Mouse (Mus musculus): Measurements from ENCODE around the gene Ugt1a9. TPM values are rescaled to one million over a fixed set of nuclear protein-coding genes. Genes with fewer than 3 reads are reported as not detected.
"Not testable (repeated sequence)": the region's sequence is repeated elsewhere in the genome, so short reads cannot be mapped to it uniquely, and the experiment has no call there.

The Ugt1a9 gene
- polyA plus RNA-seq, 1 experiment, result not detected

DNA sequence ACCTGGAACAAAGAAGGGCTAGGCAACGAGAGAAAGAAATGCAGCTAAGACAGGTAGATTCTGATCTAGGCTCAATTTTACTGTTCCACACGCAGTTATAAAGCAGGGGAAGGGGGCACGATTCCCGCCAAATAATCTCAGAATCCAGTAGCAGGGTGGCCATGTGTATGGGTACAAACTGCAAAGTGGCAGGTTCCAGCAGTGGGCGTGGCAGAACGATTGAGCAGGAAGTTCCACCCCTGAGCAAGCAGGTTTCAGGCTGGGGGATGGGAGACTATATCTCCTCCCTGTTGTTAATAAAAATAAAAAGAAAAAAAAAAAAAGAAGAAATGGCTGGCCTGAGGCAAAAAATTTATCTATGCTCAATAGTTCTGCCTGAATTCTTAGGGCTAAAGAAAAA is 42.2 kb downstream of the Ugt1a9 start:
- H3K27ac ChIP-seq (ENCODE audit: control insufficient read depth, insufficient read depth, low read length); H3K4me1 ChIP-seq (replicated peaks; ENCODE audit: control insufficient read depth, insufficient read depth, low read length); H3K36me3 ChIP-seq (ENCODE audit: control insufficient read depth, insufficient read depth, low read length); DNase-seq; H3K4me3 ChIP-seq (ENCODE audit: control insufficient read depth, insufficient read depth, low read length); H3K27me3 ChIP-seq (ENCODE audit: control insufficient read depth, insufficient read depth, low read length): not testable (repeated sequence)
- 97% methylated on average over 6 of the region's 6 CpGs for WGBS

DNA sequence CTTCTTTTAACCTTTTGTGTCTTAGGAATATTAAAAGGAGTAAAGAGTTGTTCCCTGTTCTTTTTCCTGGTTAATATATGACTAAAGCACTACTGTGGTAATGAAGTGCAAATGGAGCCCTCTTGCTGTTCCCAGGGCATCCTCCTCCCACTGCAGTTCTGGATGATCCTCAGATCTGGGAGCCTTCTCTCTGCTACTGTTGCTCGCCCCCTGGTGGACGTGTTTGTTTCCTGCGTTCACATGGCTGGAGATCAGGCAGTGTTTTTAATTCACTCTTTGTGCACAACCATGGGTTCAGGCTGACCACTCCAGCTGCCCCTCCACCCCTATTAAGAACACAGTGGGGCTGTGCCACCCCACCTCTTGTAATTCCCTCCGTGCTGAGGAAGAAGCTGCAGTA is 50.0 kb downstream of the Ugt1a9 start:
- 50% methylated on average over 4 of the region's 4 CpGs for WGBS

DNA sequence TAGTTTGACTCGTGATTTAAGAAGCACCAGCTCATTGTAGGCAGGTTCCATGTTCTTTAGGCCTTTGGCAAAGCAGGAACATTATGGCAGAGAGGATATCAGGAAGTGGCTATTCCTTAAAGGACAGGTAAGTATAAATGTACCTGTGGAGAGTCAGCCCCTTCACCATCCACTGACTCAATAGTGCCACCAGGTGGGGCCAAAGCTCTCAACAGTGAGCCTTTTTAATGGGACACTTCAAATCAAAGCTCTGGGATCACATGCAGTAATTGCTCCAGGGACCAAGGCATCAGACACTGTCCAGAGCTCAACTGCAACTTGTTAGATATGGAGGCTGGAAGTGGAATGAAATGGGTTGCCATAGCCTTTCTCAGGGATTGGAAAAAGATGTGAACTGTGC is 50.9 kb downstream of the Ugt1a9 start:
- not testable (repeated sequence) for H3K27ac ChIP-seq (ENCODE audit: control insufficient read depth, insufficient read depth, low read length); H3K4me1 ChIP-seq (replicated peaks; ENCODE audit: control insufficient read depth, insufficient read depth, low read length); DNase-seq; H3K4me3 ChIP-seq (ENCODE audit: control insufficient read depth, insufficient read depth, low read length); H3K36me3 ChIP-seq (ENCODE audit: control insufficient read depth, insufficient read depth, low read length); H3K27me3 ChIP-seq (ENCODE audit: control insufficient read depth, insufficient read depth, low read length)
- WGBS, result no CpG with 5 or more reads among the region's 1 CpGs

More for the DNA sequence above, 50.0 kb downstream of the Ugt1a9 start:
- DNase-seq; H3K4me3 ChIP-seq (ENCODE audit: control insufficient read depth, insufficient read depth, low read length); H3K36me3 ChIP-seq (ENCODE audit: control insufficient read depth, insufficient read depth, low read length); H3K27me3 ChIP-seq (ENCODE audit: control insufficient read depth, insufficient read depth, low read length); H3K27ac ChIP-seq (ENCODE audit: control insufficient read depth, insufficient read depth, low read length); H3K4me1 ChIP-seq (replicated peaks; ENCODE audit: control insufficient read depth, insufficient read depth, low read length): not testable (repeated sequence)
- peak; percentile 29; the same call in 1 of the 2 replicates for TF ChIP-seq CTCF (IDR thresholded peaks at IDR 0.05; ENCODE audit: borderline replicate concordance, control insufficient read depth, extremely low read depth, insufficient read depth, low read length, poor library complexity)

DNA sequence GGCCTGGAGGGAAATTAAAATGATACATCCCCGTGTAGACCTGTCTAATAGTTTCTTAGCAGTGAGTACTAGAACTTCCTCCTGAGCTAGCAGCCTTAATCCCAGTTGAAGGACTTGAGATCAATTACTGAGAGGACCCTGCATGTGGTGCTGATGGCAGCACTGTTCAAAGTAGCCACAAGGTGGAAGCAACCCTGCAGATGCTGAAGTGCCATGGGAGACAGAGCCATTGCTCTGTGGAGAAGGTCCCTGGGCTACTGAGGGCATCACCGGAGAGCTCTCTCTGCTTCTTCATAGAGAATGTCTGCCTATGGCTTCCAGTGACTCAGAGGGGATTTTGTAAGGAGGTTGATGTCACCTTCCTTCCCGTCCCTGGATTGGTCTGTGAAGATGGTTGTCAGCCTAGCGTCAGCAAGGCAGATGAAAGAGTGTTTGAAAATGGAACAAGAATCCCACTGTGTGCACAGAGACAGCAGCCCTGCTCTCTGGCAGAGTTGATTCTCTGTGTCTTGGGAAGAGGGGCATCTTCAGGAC is 55.3 kb downstream of the Ugt1a9 start:
- H3K4me3 ChIP-seq (ENCODE audit: control insufficient read depth, insufficient read depth, low read length); H3K36me3 ChIP-seq (ENCODE audit: control insufficient read depth, insufficient read depth, low read length); H3K27ac ChIP-seq (ENCODE audit: control insufficient read depth, insufficient read depth, low read length); DNase-seq; H3K4me1 ChIP-seq (replicated peaks; ENCODE audit: control insufficient read depth, insufficient read depth, low read length); H3K27me3 ChIP-seq (ENCODE audit: control insufficient read depth, insufficient read depth, low read length): not testable (repeated sequence)
- WGBS, result 85% methylated on average over 4 of the region's 4 CpGs

DNA sequence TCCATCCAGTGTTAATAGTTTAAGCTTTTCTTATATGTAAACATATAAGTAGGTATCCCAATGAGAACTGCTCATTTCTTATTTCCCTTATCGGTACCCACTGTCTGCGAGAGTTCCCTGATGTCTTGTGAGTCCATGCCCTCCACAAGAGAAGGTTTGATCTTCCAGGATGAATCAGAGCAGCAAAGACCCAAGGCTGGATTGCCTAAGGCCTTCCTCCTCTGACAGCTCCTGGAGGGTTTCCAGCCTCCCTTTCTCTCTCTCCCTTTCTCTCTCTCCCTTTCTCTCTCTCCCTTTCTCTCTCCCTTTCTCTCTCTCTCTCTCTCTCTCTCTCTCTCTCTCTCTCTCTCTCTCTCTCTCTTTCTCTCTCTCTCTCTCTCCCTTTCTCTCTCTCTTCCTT is 58.5 kb downstream of the Ugt1a9 start:
- WGBS, result 93% methylated on average over 2 of the region's 2 CpGs
- not testable (repeated sequence) for H3K4me3 ChIP-seq (ENCODE audit: control insufficient read depth, insufficient read depth, low read length); DNase-seq; H3K4me1 ChIP-seq (replicated peaks; ENCODE audit: control insufficient read depth, insufficient read depth, low read length); H3K27me3 ChIP-seq (ENCODE audit: control insufficient read depth, insufficient read depth, low read length); H3K27ac ChIP-seq (ENCODE audit: control insufficient read depth, insufficient read depth, low read length); H3K36me3 ChIP-seq (ENCODE audit: control insufficient read depth, insufficient read depth, low read length)

DNA sequence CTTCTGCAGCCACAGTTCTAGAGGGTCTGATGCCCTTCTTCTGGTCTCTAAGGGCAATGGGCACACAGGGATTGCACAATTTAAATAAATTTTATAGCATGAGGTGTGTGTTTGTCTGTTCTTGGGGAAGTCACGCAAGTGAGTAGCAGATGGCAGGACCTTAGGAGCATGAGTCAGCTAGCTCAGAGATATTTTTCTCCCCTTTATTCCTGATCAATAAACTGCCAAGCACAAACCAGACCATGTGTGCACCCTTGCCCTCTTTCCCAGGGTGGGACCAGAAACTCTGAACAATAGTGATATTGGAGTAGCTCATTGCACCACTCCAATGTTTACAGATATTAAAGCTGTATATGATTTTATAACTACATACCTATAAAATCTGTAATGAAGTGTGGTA is 59.6 kb downstream of the Ugt1a9 start:
- not testable (repeated sequence) for DNase-seq; H3K27ac ChIP-seq (ENCODE audit: control insufficient read depth, insufficient read depth, low read length); H3K4me1 ChIP-seq (replicated peaks; ENCODE audit: control insufficient read depth, insufficient read depth, low read length); H3K27me3 ChIP-seq (ENCODE audit: control insufficient read depth, insufficient read depth, low read length); H3K4me3 ChIP-seq (ENCODE audit: control insufficient read depth, insufficient read depth, low read length); H3K36me3 ChIP-seq (ENCODE audit: control insufficient read depth, insufficient read depth, low read length)
- 96% methylated on average over 1 of the region's 1 CpGs for WGBS

DNA sequence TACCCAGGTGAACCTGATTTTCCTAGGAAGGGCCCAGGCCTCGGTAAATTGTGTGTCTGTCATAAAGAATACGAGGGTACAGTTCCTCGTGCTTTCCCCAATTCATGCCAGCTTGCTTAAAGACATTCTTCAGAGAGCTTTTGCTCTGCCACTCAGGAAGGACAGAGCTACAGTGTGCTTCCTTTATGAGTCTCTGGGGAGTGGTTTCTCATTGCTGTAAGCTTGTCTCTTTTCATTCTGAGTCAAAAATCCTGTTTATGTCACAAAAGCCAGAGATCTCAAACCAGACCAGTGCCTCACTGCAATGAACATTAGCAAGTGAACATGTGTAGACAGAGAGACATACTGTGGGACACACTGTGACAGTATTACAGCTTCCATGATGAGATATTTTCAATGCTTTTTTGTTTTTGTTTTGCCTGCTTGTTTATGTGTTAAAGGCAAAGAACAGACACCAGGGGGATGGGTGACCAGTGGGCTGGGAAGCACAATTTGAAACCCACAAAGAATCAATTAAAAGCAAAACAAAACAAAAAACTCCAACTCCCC is 63.4 kb downstream of the Ugt1a9 start:
- no peak for DNase-seq
- no peaks in the 10 kb centered on the region for H3K36me3 ChIP-seq (ENCODE audit: control insufficient read depth, insufficient read depth, low read length)
- no peaks in the 10 kb centered on the region for H3K27me3 ChIP-seq (ENCODE audit: control insufficient read depth, insufficient read depth, low read length)
- WGBS, result 11% methylated on average over 3 of the region's 3 CpGs
- H3K4me1 ChIP-seq (replicated peaks; ENCODE audit: control insufficient read depth, insufficient read depth, low read length), result no peaks in the 10 kb centered on the region
- H3K27ac ChIP-seq (ENCODE audit: control insufficient read depth, insufficient read depth, low read length), result no peak overlapping the region
- no peak for TF ChIP-seq POLR2A (IDR thresholded peaks at IDR 0.05; ENCODE audit: control insufficient read depth, extremely low read depth, insufficient read depth, low read length, poor library complexity)
- no peak for TF ChIP-seq CTCF (IDR thresholded peaks at IDR 0.05; ENCODE audit: borderline replicate concordance, control insufficient read depth, extremely low read depth, insufficient read depth, low read length, poor library complexity)
- H3K4me3 ChIP-seq (ENCODE audit: control insufficient read depth, insufficient read depth, low read length), result no peak overlapping the region

DNA sequence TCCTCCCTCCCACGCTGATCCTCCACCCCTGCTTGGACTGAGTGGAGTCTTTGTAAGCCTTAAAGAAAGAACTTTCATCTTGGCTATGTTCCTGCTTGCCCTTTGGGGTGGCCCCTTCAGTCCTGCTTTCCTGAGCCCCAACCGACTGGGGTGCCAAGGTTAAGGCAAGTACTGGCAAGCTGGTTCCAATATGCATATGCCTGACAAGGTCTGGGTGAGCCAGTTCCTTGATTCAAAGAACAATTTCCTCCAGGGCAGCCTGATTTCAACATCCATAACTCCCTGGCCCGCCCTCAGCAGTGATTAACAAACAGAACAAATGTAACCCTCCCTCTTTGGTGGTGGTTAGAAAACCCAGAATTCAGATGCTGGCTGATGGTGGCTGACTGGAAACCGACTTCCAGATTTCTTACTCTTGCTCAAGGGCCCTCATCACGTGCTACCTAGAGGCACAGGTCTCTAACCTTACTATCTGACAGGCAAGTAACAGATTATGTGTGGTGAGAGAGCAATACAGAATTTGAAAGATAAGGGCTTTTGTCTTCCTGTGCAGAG is 63.9 kb downstream of the Ugt1a9 start, which contains the start of gene Ugt1a6a:
Ugt1a6a (plus strand) TSS at position 353 of the 555 bp plus-strand sequence.
- not testable (repeated sequence) for DNase-seq; H3K4me1 ChIP-seq (replicated peaks; ENCODE audit: control insufficient read depth, insufficient read depth, low read length); H3K4me3 ChIP-seq (ENCODE audit: control insufficient read depth, insufficient read depth, low read length); H3K36me3 ChIP-seq (ENCODE audit: control insufficient read depth, insufficient read depth, low read length); H3K27ac ChIP-seq (ENCODE audit: control insufficient read depth, insufficient read depth, low read length); H3K27me3 ChIP-seq (ENCODE audit: control insufficient read depth, insufficient read depth, low read length)
- WGBS, result 38% methylated on average over 5 of the region's 5 CpGs

DNA sequence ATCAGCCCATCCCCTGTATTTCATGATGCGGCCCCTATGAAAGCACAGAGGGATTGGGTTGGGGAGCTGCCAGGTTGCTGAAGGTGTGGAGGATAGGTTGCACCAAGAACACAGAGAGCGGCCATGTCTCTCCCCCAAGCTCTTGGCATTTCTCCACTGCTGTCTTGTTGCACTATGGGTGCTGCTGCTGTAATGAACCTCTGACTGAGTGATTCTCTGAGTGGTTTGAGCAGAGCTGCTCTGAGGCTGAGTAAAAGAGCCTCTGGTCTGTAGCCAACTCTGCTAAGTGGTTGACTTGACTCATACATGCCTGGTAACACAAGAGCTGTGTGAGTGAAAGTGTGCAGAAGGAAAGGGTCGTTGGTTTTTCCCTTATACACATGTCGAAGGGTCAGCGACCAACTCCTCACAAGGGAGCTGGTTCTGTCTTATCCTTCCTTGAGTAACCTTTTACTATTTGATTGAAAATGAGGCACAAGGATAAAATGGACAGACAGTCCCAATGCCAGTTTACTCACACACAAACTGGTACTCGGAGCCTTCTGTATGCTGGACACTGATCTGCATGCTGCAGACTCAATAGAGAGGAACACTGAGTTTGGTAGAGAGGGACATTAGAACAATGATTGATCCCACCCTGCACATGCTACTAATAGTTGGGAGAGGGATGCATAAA is 64.8 kb downstream of the Ugt1a9 start:
- 97% methylated on average over 6 of the region's 6 CpGs for WGBS
- H3K36me3 ChIP-seq (ENCODE audit: control insufficient read depth, insufficient read depth, low read length); DNase-seq; H3K4me3 ChIP-seq (ENCODE audit: control insufficient read depth, insufficient read depth, low read length); H3K27me3 ChIP-seq (ENCODE audit: control insufficient read depth, insufficient read depth, low read length); H3K27ac ChIP-seq (ENCODE audit: control insufficient read depth, insufficient read depth, low read length); H3K4me1 ChIP-seq (replicated peaks; ENCODE audit: control insufficient read depth, insufficient read depth, low read length): not testable (repeated sequence)

Measured in thymus, adult 2 months (tissue).